Mouse (Mus musculus) hindbrain, postnatal 0 days (tissue): ENCODE data around the gene Sp7. TPM values are rescaled to one million over a fixed set of nuclear protein-coding genes. Genes with fewer than 3 reads are reported as not detected.

Experiments
- ATAC-seq: fragments of 200-750 bp; cut with Nextera tagmentation; 2 replicates; pipeline ENCODE4 v1.8.0; 2017; ENCODE audit warnings: mild to moderate bottlenecking, moderate TSS enrichment, moderate library complexity
- DNase-seq: peaks from one replicate; pipeline ENCODE4 v3.0.0-alpha.2; 2015; ENCODE audit warnings: low spot score
- H3K27ac ChIP-seq: fragments of 300-500 bp; sonication (generic); 2 replicates; pipeline ENCODE4 v1.5.1; 2014; ENCODE audit warnings: mild to moderate bottlenecking
- H3K27me3 ChIP-seq: fragments of 300-500 bp; sonication (generic); 2 replicates; pipeline ENCODE4 v1.6.1; 2014; ENCODE audit warnings: low read length, mixed read lengths; ENCODE audit not compliant: insufficient read depth
- H3K36me3 ChIP-seq: fragments of 300-500 bp; sonication (generic); 2 replicates; pipeline ENCODE4 v1.6.1; 2014; ENCODE audit warnings: low read length, mixed read lengths; ENCODE audit not compliant: insufficient read depth
- H3K4me1 ChIP-seq: fragments of 300-500 bp; sonication (generic); 2 replicates; pipeline ENCODE4 v1.6.1; 2014; ENCODE audit warnings: antibody characterized with exemption, low read length, mixed read lengths; ENCODE audit not compliant: insufficient read depth
- H3K4me2 ChIP-seq: fragments of 300-500 bp; sonication (generic); 2 replicates; pipeline ENCODE4 v1.6.1; 2014; ENCODE audit warnings: low read depth, mild to moderate bottlenecking, low read length, moderate library complexity, mixed read lengths
- H3K4me3 ChIP-seq: fragments of 300-500 bp; sonication (generic); 2 replicates; pipeline ENCODE4 v1.5.1; 2014; ENCODE audit warnings: low read length
- H3K9ac ChIP-seq: fragments of 300-500 bp; sonication (generic); replicated peaks from 2 replicates; pipeline ENCODE4 v1.6.1; 2014; ENCODE audit warnings: mild to moderate bottlenecking, low read length, moderate library complexity, mixed read lengths
- H3K9me3 ChIP-seq: fragments of 300-500 bp; sonication (generic); 2 replicates; pipeline ENCODE4 v1.6.1; 2016; ENCODE audit warnings: low read length, mixed read lengths
- CTCF ChIP-seq: IDR thresholded peaks from 2 replicates; pipeline ENCODE4 v1.5.1; 2016; ENCODE audit warnings: antibody characterized with exemption, control low read depth, low read depth
- WGBS: fragments of 180-500 bp; shearing (Covaris S2); extraction: QIAGEN DNeasy Blood & Tissue Kit; methylation state at CpG from one replicate; pipeline ENCODE4 v1.1.7; 2014; 5-methylcytosine and 5-hydroxymethylcytosine counted together
- polyA plus RNA-seq: library from polyadenylated mRNA; unstranded; fragments of >200 nt; fragmentation: Nextera tagmentation; extraction: Ambion mirVana; gene quantifications from 2 replicates; pipeline ENCODE4 v1.2.1, GENCODE M21; 2015
- total RNA-seq: library from RNA; depleted of rRNA; stranded (reverse); fragments of >200 nt; gene quantifications from 2 replicates; pipeline ENCODE4 v1.2.3, GENCODE M21; 2014

Gene Sp7
- total and polyA plus RNA-seq, 2 experiments from 2014 or later, result 0.31 to 0.38 TPM

DNA sequence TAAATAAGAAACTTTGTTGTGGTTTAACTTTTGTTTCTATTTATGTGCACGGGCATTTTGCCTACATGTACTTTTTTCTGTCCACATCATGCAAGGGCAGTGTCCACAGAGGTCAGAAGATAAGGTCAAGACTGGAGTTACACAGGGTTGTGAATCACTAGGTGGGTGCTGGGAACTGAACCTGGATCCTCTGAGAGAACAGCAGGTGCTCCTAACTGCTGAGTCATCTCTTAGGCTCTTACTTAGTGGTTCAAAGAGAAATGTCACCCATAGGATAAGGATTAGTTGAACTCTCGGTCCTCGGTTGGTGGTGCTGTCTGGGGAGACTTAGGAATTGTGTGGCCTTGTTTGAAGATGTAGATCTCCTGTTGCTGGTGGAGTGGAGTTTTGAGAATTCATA lies 22.0 kb upstream of the Sp7 start:
- H3K4me2 ChIP-seq, result no peak overlapping the region
- no peaks in the 10 kb centered on the region for H3K27me3 ChIP-seq
- H3K4me1 ChIP-seq, result no peaks in the 10 kb centered on the region
- TF ChIP-seq CTCF, result no peak
- H3K4me3 ChIP-seq, result no peak overlapping the region
- H3K9ac ChIP-seq, result no peak overlapping the region
- no peak for ATAC-seq
- no peaks in the 10 kb centered on the region for H3K36me3 ChIP-seq
- 88% methylated on average over 3 of the region's 3 CpGs for WGBS
- no peak overlapping the region for H3K27ac ChIP-seq
- no peak for DNase-seq
- H3K9me3 ChIP-seq, result no peaks in the 10 kb centered on the region

DNA sequence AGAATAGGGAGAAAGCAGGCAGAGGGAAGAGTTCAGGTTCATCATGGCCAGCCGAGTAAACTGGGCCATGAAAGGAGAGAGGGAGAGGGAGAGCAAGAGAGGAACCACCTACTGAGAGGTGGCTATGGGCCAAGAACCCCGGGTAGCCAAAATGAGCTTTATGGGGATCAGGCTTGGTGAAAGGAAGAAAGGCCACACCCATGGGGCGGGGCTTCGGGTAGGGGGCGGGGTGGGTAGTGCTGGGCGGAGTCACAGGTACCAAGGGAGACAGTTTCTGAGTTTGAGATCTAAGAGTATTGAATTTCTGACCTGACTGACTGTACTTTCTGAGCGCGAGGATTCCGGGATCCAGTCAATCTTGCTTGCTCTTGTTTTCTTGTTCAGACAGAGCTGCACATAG lies 19.7 kb upstream of the Sp7 start:
- no peaks in the 10 kb centered on the region for H3K9me3 ChIP-seq
- no peak for TF ChIP-seq CTCF
- ATAC-seq, result no peak
- no peaks in the 10 kb centered on the region for H3K27me3 ChIP-seq
- no peak overlapping the region for H3K4me2 ChIP-seq
- no peaks in the 10 kb centered on the region for H3K36me3 ChIP-seq
- WGBS, result 52% methylated on average over 9 of the region's 9 CpGs
- no peak overlapping the region for H3K9ac ChIP-seq
- DNase-seq, result no peak
- no peak overlapping the region for H3K27ac ChIP-seq
- H3K4me3 ChIP-seq, result no peak overlapping the region
- no peaks in the 10 kb centered on the region for H3K4me1 ChIP-seq

DNA sequence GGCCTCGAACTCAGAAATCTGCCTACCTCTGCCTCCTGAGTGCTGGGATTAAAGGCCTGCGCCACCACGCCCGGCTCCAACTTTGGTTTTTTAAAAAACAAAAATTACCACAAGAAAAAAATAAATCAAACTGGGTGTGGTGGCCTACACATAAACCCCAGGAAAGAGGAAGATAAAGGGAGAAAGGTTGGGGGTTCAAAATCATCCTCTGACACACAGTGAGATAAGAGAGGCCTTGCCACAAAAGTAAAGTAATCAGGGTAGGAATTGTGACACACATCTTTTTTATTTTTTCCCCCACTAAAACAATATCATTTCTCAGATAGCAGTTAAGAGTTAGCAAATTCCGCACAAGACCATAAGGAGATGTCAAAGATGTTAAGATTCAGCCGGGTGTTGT lies 16.7 kb upstream of the Sp7 start:
- Histone ChIP-seq H3K27ac (no peak overlapping the region), H3K4me1 (no peaks in the 10 kb centered on the region), H3K9me3 (no peaks in the 10 kb centered on the region), H3K4me2 (no peak overlapping the region), H3K4me3 (no peak overlapping the region), H3K9ac (no peak overlapping the region), H3K27me3 (no peaks in the 10 kb centered on the region), H3K36me3 (no peaks in the 10 kb centered on the region)
- DNase-seq (no peak), ATAC-seq (no peak)
- WGBS, result 90% methylated on average over 6 of the region's 6 CpGs
- TF ChIP-seq CTCF, result no peak

DNA sequence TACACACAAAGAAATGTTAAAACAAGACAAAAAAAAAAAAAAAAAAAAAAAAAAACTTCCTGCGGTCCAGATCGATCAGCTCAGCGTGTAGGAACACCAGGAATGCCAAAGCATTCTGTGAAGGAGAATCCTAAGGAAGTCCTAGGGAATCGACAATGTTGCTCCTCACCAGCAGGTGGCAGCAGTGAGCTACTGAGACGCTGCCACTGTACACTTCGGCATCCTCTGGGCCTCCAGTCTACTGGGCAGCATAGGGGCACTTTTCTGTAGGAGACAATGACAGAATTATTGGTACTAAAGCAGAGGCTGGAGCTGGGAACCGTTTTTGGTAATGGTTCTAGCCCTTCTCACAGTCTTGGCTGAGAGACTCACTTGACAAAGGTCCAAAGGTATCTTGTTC lies 14.6 kb upstream of the Sp7 start:
- WGBS, result under 1% methylated on average over 7 of the region's 7 CpGs
- Histone ChIP-seq H3K9me3 (no peaks in the 10 kb centered on the region), H3K27ac (no peak overlapping the region), H3K4me3 (no peak overlapping the region), H3K4me2 (no peak overlapping the region), H3K27me3 (no peaks in the 10 kb centered on the region), H3K4me1 (0 out of 2 replicates have a peak, but pooled peaks cover 6% of the 10 kb centered on the region), H3K36me3 (no peaks in the 10 kb centered on the region), H3K9ac (no peak overlapping the region)
- ATAC-seq (peak; percentile 81), DNase-seq (peak; percentile 93)
- peak; percentile 97 for TF ChIP-seq CTCF

DNA sequence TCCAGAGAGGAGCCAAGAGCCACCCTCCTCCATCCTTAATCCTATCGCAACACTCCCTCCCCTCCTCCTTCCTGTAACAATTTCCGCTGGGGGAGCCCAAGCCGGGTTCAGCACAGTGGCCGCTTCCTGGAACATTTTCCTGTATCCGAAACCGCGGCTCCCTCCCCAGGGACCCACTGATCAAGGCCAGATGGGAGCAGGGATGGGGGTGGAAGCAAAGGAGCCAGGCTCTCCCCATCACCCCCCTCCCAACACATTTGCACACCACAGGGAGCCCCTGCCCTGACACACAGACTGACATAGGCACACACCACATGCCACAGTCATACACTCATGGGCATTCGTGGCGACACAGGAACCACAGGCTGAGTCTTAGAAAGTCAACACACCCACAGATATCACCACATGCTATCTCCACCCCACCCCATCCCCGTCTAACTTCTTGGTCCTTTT lies 10.9 kb upstream of the Sp7 start:
- peak overlapping the region; percentile 99 for H3K4me2 ChIP-seq
- H3K9me3 ChIP-seq, result no peaks in the 10 kb centered on the region
- no peak overlapping the region for H3K4me3 ChIP-seq
- WGBS, result 10% methylated on average over 10 of the region's 10 CpGs
- no peak overlapping the region for H3K9ac ChIP-seq
- H3K27ac ChIP-seq, result 0 out of 2 replicates have a peak overlapping the region, but pooled peaks have one; percentile 26
- H3K4me1 ChIP-seq, result 0 out of 2 replicates have a peak, but pooled peaks cover 6% of the 10 kb centered on the region
- no peak for TF ChIP-seq CTCF
- H3K27me3 ChIP-seq, result no peaks in the 10 kb centered on the region
- no peaks in the 10 kb centered on the region for H3K36me3 ChIP-seq
- no peak for DNase-seq
- no peak for ATAC-seq

DNA sequence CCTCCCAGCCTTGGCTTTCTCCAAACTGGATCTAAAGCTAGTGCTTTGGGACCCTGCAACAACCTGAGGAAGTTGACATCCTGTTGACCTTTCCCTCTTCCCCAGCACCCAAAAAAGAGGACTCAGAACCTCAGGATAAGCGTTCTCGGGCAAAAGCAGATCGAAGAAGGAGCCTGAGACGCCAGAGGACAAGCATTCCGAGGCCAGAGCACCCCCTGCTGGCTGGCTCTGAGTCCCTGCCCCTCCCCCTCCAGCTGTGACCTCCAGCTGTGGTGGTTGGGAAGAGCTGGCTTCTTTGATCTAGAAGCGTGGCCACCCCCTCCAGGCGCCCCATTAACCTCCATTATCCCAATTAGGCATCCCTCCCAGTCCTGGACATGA lies 10.2 kb upstream of the Sp7 start:
- TF ChIP-seq CTCF, result peak; percentile 83
- Histone ChIP-seq H3K36me3 (no peaks in the 10 kb centered on the region), H3K4me3 (peak overlapping the region; percentile 54), H3K9me3 (no peaks in the 10 kb centered on the region), H3K9ac (peak overlapping the region; percentile 56), H3K27me3 (no peaks in the 10 kb centered on the region), H3K27ac (peak overlapping the region; percentile 43), H3K4me2 (peak overlapping the region; percentile 99), H3K4me1 (0 out of 2 replicates have a peak, but pooled peaks cover 6% of the 10 kb centered on the region)
- ATAC-seq (peak; percentile 67; the same call in 1 of the 2 replicates), DNase-seq (peak; percentile 89)
- WGBS, result 0% methylated on average over 7 of the region's 7 CpGs

DNA sequence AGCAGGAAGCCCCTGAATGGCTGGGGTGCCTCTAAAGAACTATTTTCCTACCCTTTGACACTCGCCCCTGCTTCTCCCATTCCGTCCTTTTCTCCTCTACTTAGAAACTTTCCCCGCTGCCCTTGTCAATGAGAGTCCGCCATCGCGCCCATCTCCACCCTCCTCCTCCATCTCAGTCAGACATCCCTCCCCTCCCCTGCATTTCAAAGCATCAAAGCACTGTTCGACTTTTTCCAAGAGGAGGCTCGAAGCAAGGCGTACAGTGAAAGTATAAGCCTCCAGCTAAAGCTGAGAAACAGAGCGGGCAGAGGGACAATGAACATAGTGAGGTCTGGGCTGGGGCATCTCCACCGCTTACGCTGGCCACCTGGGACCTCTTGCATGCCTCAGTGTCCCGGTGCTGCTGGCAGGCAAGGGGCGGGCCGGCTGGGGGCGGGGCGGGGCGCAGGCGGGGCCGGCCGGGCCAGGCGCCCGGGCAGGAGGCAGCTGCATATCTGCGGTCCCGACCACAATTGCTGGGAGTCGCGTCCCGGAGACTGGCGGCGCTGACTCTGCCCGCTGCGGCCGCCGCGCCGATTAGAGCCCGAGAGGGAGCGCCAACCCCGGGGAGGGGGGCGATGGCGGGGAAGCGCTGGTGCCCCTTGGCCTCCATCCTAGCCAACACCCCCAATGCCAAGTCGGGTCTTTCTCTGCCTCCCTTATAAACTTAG lies 9.6 kb upstream of the Sp7 start:
- Histone ChIP-seq H3K4me2 (peak overlapping the region; percentile 99), H3K9ac (peak overlapping the region; percentile 56), H3K27me3 (no peaks in the 10 kb centered on the region), H3K9me3 (no peaks in the 10 kb centered on the region), H3K4me1 (0 out of 2 replicates have a peak, but pooled peaks cover 6% of the 10 kb centered on the region), H3K27ac (peak overlapping the region; percentile 43), H3K36me3 (no peaks in the 10 kb centered on the region), H3K4me3 (peak overlapping the region; percentile 54)
- TF ChIP-seq CTCF, result no peak
- ATAC-seq (peak; percentile 70), DNase-seq (peak; percentile 51)
- WGBS, result under 1% methylated on average over 42 of the region's 43 CpGs
